Mouse (Mus musculus): ENCODE results near the gene Fkbp5.

GRCm38 (mm10) chr17:28351353-28351890 is 165.9 kb downstream of the Fkbp5 start:
- TF ChIP-seq CTCF (IDR thresholded peaks at IDR 0.05), result no peak
- TF ChIP-seq EP300 (IDR thresholded peaks at IDR 0.05), result no peak
